Mouse (Mus musculus) thymus, adult 2 months (tissue): ENCODE measurements around the gene Dcps. TPM values are rescaled to one million over a fixed set of nuclear protein-coding genes. Genes with fewer than 3 reads are reported as not detected.

Source experiments
- DNase-seq: peaks from one replicate; pipeline ENCODE4 v3.0.0; 2021
- H3K27ac ChIP-seq: fragments of 200-500 bp; 2 replicates; pipeline ENCODE4 v1.5.1; 2012; ENCODE audit warnings: low read length, control low read depth; ENCODE audit not compliant: control insufficient read depth, insufficient read depth
- H3K27me3 ChIP-seq: fragments of 200-500 bp; 2 replicates; pipeline ENCODE4 v1.6.1; 2012; ENCODE audit warnings: mild to moderate bottlenecking, low read length, moderate library complexity, mixed read lengths; ENCODE audit not compliant: control insufficient read depth, insufficient read depth
- H3K36me3 ChIP-seq: fragments of 200-500 bp; 2 replicates; pipeline ENCODE4 v1.6.1; 2012; ENCODE audit warnings: mild to moderate bottlenecking, low read length, moderate library complexity; ENCODE audit not compliant: control insufficient read depth, insufficient read depth
- H3K4me1 ChIP-seq: fragments of 200-500 bp; replicated peaks from 2 replicates; pipeline ENCODE4 v1.6.1; 2012; ENCODE audit warnings: low read length; ENCODE audit not compliant: control insufficient read depth, insufficient read depth
- H3K4me3 ChIP-seq: fragments of 200-500 bp; 2 replicates; pipeline ENCODE4 v1.5.1; 2012; ENCODE audit warnings: mild to moderate bottlenecking, low read length, control low read depth, moderate library complexity; ENCODE audit not compliant: control insufficient read depth, insufficient read depth
- CTCF ChIP-seq: fragments of 200-500 bp; IDR thresholded peaks from 2 replicates; pipeline ENCODE4 v1.5.1; 2012; ENCODE audit warnings: mild to moderate bottlenecking, control low read depth, low read length, moderate library complexity, borderline replicate concordance; ENCODE audit not compliant: control insufficient read depth, poor library complexity, insufficient read depth; ENCODE audit errors: extremely low read depth
- POLR2A ChIP-seq: fragments of 200-500 bp; IDR thresholded peaks from 2 replicates; pipeline ENCODE4 v1.6.1; 2012; ENCODE audit warnings: mild to moderate bottlenecking, low read length, control low read depth, moderate library complexity; ENCODE audit not compliant: control insufficient read depth, poor library complexity, insufficient read depth; ENCODE audit errors: extremely low read depth
- WGBS: fragments of 180-500 bp; shearing (Covaris S2); methylation state at CpG from one replicate; pipeline ENCODE4 v1.1.7; 2018; 5-methylcytosine and 5-hydroxymethylcytosine counted together
- polyA plus RNA-seq: library from polyadenylated mRNA; depleted of rRNA; stranded (reverse); fragments of >200 nt; gene quantifications from 2 replicates; pipeline ENCODE4 v1.2.3, GENCODE M21; 2012; rRNA removed

The Dcps gene
- polyA plus RNA-seq, 1 experiment: 65.2 TPM

GRCm38 (mm10) chr9:35093350-35093749, 82.5 kb downstream of the Dcps start:
- DNase-seq: no peak
- Histone ChIP-seq H3K4me1 (no peaks in the 10 kb centered on the region), H3K4me3 (no peak overlapping the region), H3K36me3 (no peaks in the 10 kb centered on the region), H3K27ac (no peak overlapping the region), H3K27me3 (no peaks in the 10 kb centered on the region)
- 98% methylated on average over 3 of the region's 3 CpGs for WGBS
- TF ChIP-seq CTCF: no peak
- TF ChIP-seq POLR2A: no peak

- H3K4me3 ChIP-seq: no peak overlapping the region
- H3K27ac ChIP-seq: no peak overlapping the region
- no peaks in the 10 kb centered on the region for H3K4me1 ChIP-seq
- TF ChIP-seq CTCF (no peak), POLR2A (no peak)
- no peaks in the 10 kb centered on the region for H3K36me3 ChIP-seq
- no peaks in the 10 kb centered on the region for H3K27me3 ChIP-seq
- no peak for DNase-seq
- 99% methylated on average over 2 of the region's 2 CpGs for WGBS
Observed at GRCm38 (mm10) chr9:35092904-35093303, 83.0 kb downstream of the Dcps start.

Other genes with a start within 250 kb of the Dcps start
- gene St3gal4, start 56.8 kb downstream of the Dcps start, polyA plus RNA-seq: 8.9 and 10.4 TPM in 2 replicates
- gene Srpr, start 24.1 kb upstream of the Dcps start, polyA plus RNA-seq: 58.2 and 70.1 TPM in 2 replicates
- 3.2 and 5.2 TPM in 2 replicates for gene Tirap, start 24.2 kb upstream of the Dcps start, polyA plus RNA-seq
- gene Foxred1, start 35.0 kb upstream of the Dcps start, polyA plus RNA-seq: 27.0 and 28.5 TPM in 2 replicates
- gene Fam118b, start 91.7 kb upstream of the Dcps start, polyA plus RNA-seq: 13.4 and 20.6 TPM in 2 replicates
- gene Rpusd4, start 91.8 kb upstream of the Dcps start, polyA plus RNA-seq: 22.9 and 23.4 TPM in 2 replicates
- 8.7 and 8.8 TPM in 2 replicates for gene Cdon, start 245.1 kb upstream of the Dcps start, polyA plus RNA-seq